Mouse (Mus musculus) lung, adult 2 months (tissue): ENCODE measurements at regions not wholly inside any gene's neighbourhood (a gene's known extent, or its start where the extent isn't known, plus 50 kb on each side); places are given as distances from the start of the nearest gene placed in this dataset.

Experiments
- CTCF ChIP-seq: fragments of 200-500 bp; IDR thresholded peaks from 2 replicates; pipeline ENCODE4 v1.5.1; 2011; ENCODE audit warnings: mild to moderate bottlenecking, low read length, control low read depth; ENCODE audit not compliant: insufficient read depth
- POLR2A ChIP-seq: fragments of 200-500 bp; IDR thresholded peaks from 2 replicates; pipeline ENCODE4 v1.6.1; 2011; ENCODE audit warnings: low read depth, mild to moderate bottlenecking, control low read depth, low read length, borderline replicate concordance; ENCODE audit errors: extremely low read depth

DNA sequence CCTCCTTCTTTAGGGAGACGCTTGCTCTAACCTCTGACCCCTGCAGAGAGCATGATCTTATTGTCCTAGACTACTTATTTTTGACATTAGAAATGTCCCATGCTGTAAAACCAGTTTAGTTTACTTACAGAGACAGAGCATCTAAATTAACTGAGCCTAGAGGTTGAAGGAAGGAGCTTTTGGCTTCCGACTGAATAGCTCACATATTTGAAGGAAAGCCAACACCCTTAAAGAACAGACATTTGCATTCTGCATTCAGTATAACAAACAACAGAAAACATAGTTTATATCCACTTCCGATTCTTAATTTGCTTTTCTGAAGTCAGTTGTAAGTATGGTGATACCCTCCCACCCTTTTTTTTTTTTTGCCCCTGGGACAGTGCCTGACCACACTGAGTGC lies 119.3 kb downstream of the Zfp365 start:
- no peak for TF ChIP-seq POLR2A
- no peak for TF ChIP-seq CTCF
